Mouse (Mus musculus): Measurements from ENCODE around the gene Dgki. TPM values are rescaled to one million over a fixed set of nuclear protein-coding genes. Genes with fewer than 3 reads are reported as not detected.
A peak's percentile ranks its signal among the peaks of the same experiment; 100 is the strongest.

Gene Dgki
- polyA plus RNA-seq, 1 experiment from 2014 or later, result 0.81 TPM

- ATAC-seq (ENCODE audit: insufficient read depth, low FRiP score, low read depth), result no peak
- H3K9me3 ChIP-seq, result no peaks in the 10 kb centered on the region
These were observed 319.5 kb downstream of the Dgki start for GRCm38 (mm10) chr6:36980475-36980874.

GRCm38 (mm10) chr6:36978176-36978575 lies 321.8 kb downstream of the Dgki start:
- no peaks in the 10 kb centered on the region for H3K9me3 ChIP-seq
- no peak overlapping the region for H3K4me3 ChIP-seq (replicated peaks)
- H3K27me3 ChIP-seq (replicated peaks), result no peaks in the 10 kb centered on the region
- H3K4me2 ChIP-seq, result no peak overlapping the region
- no peak overlapping the region for H3K9ac ChIP-seq
- H3K36me3 ChIP-seq, result no peaks in the 10 kb centered on the region
- no peak overlapping the region for H3K27ac ChIP-seq
- 85% methylated on average over 1 of the region's 1 CpGs for WGBS
- no peak for ATAC-seq (ENCODE audit: insufficient read depth, low FRiP score, low read depth)
- H3K4me1 ChIP-seq, result no peaks in the 10 kb centered on the region

More at GRCm38 (mm10) chr6:36980475-36980874, 319.5 kb downstream of the Dgki start:
- Histone ChIP-seq H3K4me3 (replicated peaks) (no peak overlapping the region), H3K4me2 (no peak overlapping the region), H3K36me3 (no peaks in the 10 kb centered on the region), H3K4me1 (no peaks in the 10 kb centered on the region), H3K9ac (no peak overlapping the region), H3K27ac (no peak overlapping the region), H3K27me3 (replicated peaks) (no peaks in the 10 kb centered on the region)
- WGBS, result 77% methylated on average over 5 of the region's 5 CpGs

- Histone ChIP-seq H3K9me3 (no peaks in the 10 kb centered on the region), H3K4me3 (replicated peaks) (no peak overlapping the region), H3K27ac (0 out of 2 replicates have a peak overlapping the region, but pooled peaks have one; percentile 26), H3K4me2 (no peak overlapping the region), H3K9ac (no peak overlapping the region), H3K36me3 (no peaks in the 10 kb centered on the region), H3K4me1 (no peaks in the 10 kb centered on the region), H3K27me3 (replicated peaks) (no peaks in the 10 kb centered on the region)
- 62% methylated on average over 9 of the region's 9 CpGs for WGBS
- no peak for ATAC-seq (ENCODE audit: insufficient read depth, low FRiP score, low read depth)
These were observed 326.9 kb downstream of the Dgki start for GRCm38 (mm10) chr6:36973096-36973495.

- no peaks in the 10 kb centered on the region for H3K4me1 ChIP-seq
- H3K27ac ChIP-seq, result no peak overlapping the region
- H3K4me2 ChIP-seq, result no peak overlapping the region
- 46% methylated on average over 1 of the region's 1 CpGs for WGBS
- H3K4me3 ChIP-seq (replicated peaks), result no peak overlapping the region
- H3K36me3 ChIP-seq, result no peaks in the 10 kb centered on the region
- no peak overlapping the region for H3K9ac ChIP-seq
- H3K9me3 ChIP-seq, result no peaks in the 10 kb centered on the region
- no peaks in the 10 kb centered on the region for H3K27me3 ChIP-seq (replicated peaks)
- no peak for ATAC-seq (ENCODE audit: insufficient read depth, low FRiP score, low read depth)
These were observed 327.5 kb downstream of the Dgki start for GRCm38 (mm10) chr6:36972494-36972893.

GRCm38 (mm10) chr6:36969249-36969885 lies 330.6 kb downstream of the Dgki start:
- no peaks in the 10 kb centered on the region for H3K36me3 ChIP-seq
- H3K4me3 ChIP-seq (replicated peaks), result no peak overlapping the region
- H3K4me2 ChIP-seq, result no peak overlapping the region
- ATAC-seq (ENCODE audit: insufficient read depth, low FRiP score, low read depth), result no peak
- no peak overlapping the region for H3K9ac ChIP-seq
- 82% methylated on average over 5 of the region's 5 CpGs for WGBS
- H3K4me1 ChIP-seq, result no peaks in the 10 kb centered on the region
- H3K9me3 ChIP-seq, result no peaks in the 10 kb centered on the region
- H3K27me3 ChIP-seq (replicated peaks), result no peaks in the 10 kb centered on the region
- no peak overlapping the region for H3K27ac ChIP-seq

- H3K4me1 ChIP-seq, result no peaks in the 10 kb centered on the region
- no peak for ATAC-seq (ENCODE audit: insufficient read depth, low FRiP score, low read depth)
- H3K9me3 ChIP-seq, result no peaks in the 10 kb centered on the region
- no peaks in the 10 kb centered on the region for H3K27me3 ChIP-seq (replicated peaks)
- H3K36me3 ChIP-seq, result no peaks in the 10 kb centered on the region
- H3K4me3 ChIP-seq (replicated peaks), result no peak overlapping the region
- 81% methylated on average over 4 of the region's 4 CpGs for WGBS
- no peak overlapping the region for H3K27ac ChIP-seq
- H3K4me2 ChIP-seq, result no peak overlapping the region
- H3K9ac ChIP-seq, result no peak overlapping the region
These were observed 339.3 kb downstream of the Dgki start for GRCm38 (mm10) chr6:36960658-36961057.

- 85% methylated on average over 4 of the region's 4 CpGs for WGBS
- Histone ChIP-seq H3K27ac (no peak overlapping the region), H3K9me3 (no peaks in the 10 kb centered on the region), H3K4me2 (no peak overlapping the region), H3K9ac (no peak overlapping the region), H3K4me3 (replicated peaks) (no peak overlapping the region), H3K4me1 (no peaks in the 10 kb centered on the region), H3K27me3 (replicated peaks) (no peaks in the 10 kb centered on the region), H3K36me3 (no peaks in the 10 kb centered on the region)
- no peak for ATAC-seq (ENCODE audit: insufficient read depth, low FRiP score, low read depth)
These were observed 344.7 kb downstream of the Dgki start for GRCm38 (mm10) chr6:36955293-36955692.

- H3K27me3 ChIP-seq (replicated peaks), result no peaks in the 10 kb centered on the region
- H3K4me2 ChIP-seq, result no peak overlapping the region
- H3K27ac ChIP-seq, result no peak overlapping the region
- H3K4me3 ChIP-seq (replicated peaks), result no peak overlapping the region
- no peaks in the 10 kb centered on the region for H3K36me3 ChIP-seq
- no peak for ATAC-seq (ENCODE audit: insufficient read depth, low FRiP score, low read depth)
- H3K9me3 ChIP-seq, result no peaks in the 10 kb centered on the region
- H3K4me1 ChIP-seq, result no peaks in the 10 kb centered on the region
- WGBS, result 52% methylated on average over 3 of the region's 3 CpGs
- no peak overlapping the region for H3K9ac ChIP-seq
These were observed 349.3 kb downstream of the Dgki start for GRCm38 (mm10) chr6:36950648-36951047.

GRCm38 (mm10) chr6:36947861-36948260 lies 352.1 kb downstream of the Dgki start:
- H3K27ac ChIP-seq, result no peak overlapping the region
- no peaks in the 10 kb centered on the region for H3K36me3 ChIP-seq
- H3K4me1 ChIP-seq, result no peaks in the 10 kb centered on the region
- no peaks in the 10 kb centered on the region for H3K27me3 ChIP-seq (replicated peaks)
- no peaks in the 10 kb centered on the region for H3K9me3 ChIP-seq
- ATAC-seq (ENCODE audit: insufficient read depth, low FRiP score, low read depth), result no peak
- H3K4me3 ChIP-seq (replicated peaks), result no peak overlapping the region
- H3K9ac ChIP-seq, result no peak overlapping the region
- no peak overlapping the region for H3K4me2 ChIP-seq
- 81% methylated on average over 5 of the region's 5 CpGs for WGBS

- H3K4me2 ChIP-seq, result no peak overlapping the region
- H3K4me3 ChIP-seq (replicated peaks), result no peak overlapping the region
- no peaks in the 10 kb centered on the region for H3K27me3 ChIP-seq (replicated peaks)
- no peak overlapping the region for H3K9ac ChIP-seq
- WGBS, result 33% methylated on average over 2 of the region's 2 CpGs
- H3K9me3 ChIP-seq, result no peaks in the 10 kb centered on the region
- H3K27ac ChIP-seq, result no peak overlapping the region
- no peak for ATAC-seq (ENCODE audit: insufficient read depth, low FRiP score, low read depth)
- H3K36me3 ChIP-seq, result no peaks in the 10 kb centered on the region
- no peaks in the 10 kb centered on the region for H3K4me1 ChIP-seq
These were observed 362.5 kb downstream of the Dgki start for GRCm38 (mm10) chr6:36937527-36937926.

- ATAC-seq (ENCODE audit: insufficient read depth, low FRiP score, low read depth), result no peak
These were observed 363.2 kb downstream of the Dgki start for GRCm38 (mm10) chr6:36936816-36937215.

GRCm38 (mm10) chr6:36931473-36931872 lies 368.5 kb downstream of the Dgki start:
- no peaks in the 10 kb centered on the region for H3K4me1 ChIP-seq
- H3K9me3 ChIP-seq, result no peaks in the 10 kb centered on the region
- H3K9ac ChIP-seq, result no peak overlapping the region
- WGBS, result 56% methylated on average over 4 of the region's 4 CpGs
- no peak overlapping the region for H3K27ac ChIP-seq
- no peaks in the 10 kb centered on the region for H3K36me3 ChIP-seq
- H3K4me3 ChIP-seq (replicated peaks), result no peak overlapping the region
- H3K27me3 ChIP-seq (replicated peaks), result no peaks in the 10 kb centered on the region
- H3K4me2 ChIP-seq, result no peak overlapping the region
- ATAC-seq (ENCODE audit: insufficient read depth, low FRiP score, low read depth), result no peak

More at GRCm38 (mm10) chr6:36936816-36937215, 363.2 kb downstream of the Dgki start:
- H3K9ac ChIP-seq, result no peak overlapping the region
- no peaks in the 10 kb centered on the region for H3K36me3 ChIP-seq
- no peaks in the 10 kb centered on the region for H3K27me3 ChIP-seq (replicated peaks)
- WGBS, result 90% methylated on average over 4 of the region's 4 CpGs
- no peaks in the 10 kb centered on the region for H3K4me1 ChIP-seq
- no peak overlapping the region for H3K4me3 ChIP-seq (replicated peaks)
- H3K4me2 ChIP-seq, result no peak overlapping the region
- no peaks in the 10 kb centered on the region for H3K9me3 ChIP-seq
- no peak overlapping the region for H3K27ac ChIP-seq

- Histone ChIP-seq H3K9ac (no peak overlapping the region), H3K4me1 (no peaks in the 10 kb centered on the region), H3K27me3 (replicated peaks) (no peaks in the 10 kb centered on the region), H3K4me2 (no peak overlapping the region), H3K27ac (no peak overlapping the region), H3K4me3 (replicated peaks) (no peak overlapping the region), H3K9me3 (no peaks in the 10 kb centered on the region), H3K36me3 (no peaks in the 10 kb centered on the region)
- WGBS, result 88% methylated on average over 2 of the region's 2 CpGs
- no peak for ATAC-seq (ENCODE audit: insufficient read depth, low FRiP score, low read depth)
These were observed 370.2 kb downstream of the Dgki start for GRCm38 (mm10) chr6:36929781-36930180.
